Mouse (Mus musculus): ENCODE measurements around the gene G6pc3. TPM values are rescaled to one million over a fixed set of nuclear protein-coding genes. Genes with fewer than 3 reads are reported as not detected.

G6pc3 gene
- polyA plus RNA-seq, 1 experiment from 2014 or later, result 31.6 TPM

GRCm38 (mm10) chr11:102230006-102230741, 40.8 kb downstream of the G6pc3 start, which contains the start of gene Hdac5:
Gene Hdac5 (minus strand): TSS chr11:102230166.
- H3K9ac ChIP-seq, result peak within 1 kb of the TSS; percentile 97
- no peaks in the 10 kb centered on the region for H3K36me3 ChIP-seq
- peak; percentile 88 for ATAC-seq (ENCODE audit: low read depth)
- no peaks in the 10 kb centered on the region for H3K27me3 ChIP-seq
- H3K27ac ChIP-seq (replicated peaks), result peak within 1 kb of the TSS; percentile 95
- peak within 1 kb of the TSS; percentile 90 for H3K4me2 ChIP-seq
- H3K9me3 ChIP-seq, result no peaks in the 10 kb centered on the region
- peak within 1 kb of the TSS; percentile 81 for H3K4me3 ChIP-seq
- peaks cover 47% of the 10 kb centered on the region for H3K4me1 ChIP-seq (replicated peaks)
- WGBS, result under 1% methylated on average over 48 of the region's 49 CpGs

GRCm38 (mm10) chr11:102236022-102236421, 46.6 kb downstream of the G6pc3 start:
- H3K4me2 ChIP-seq, result no peak overlapping the region
- no peak overlapping the region for H3K27ac ChIP-seq (replicated peaks)
- no peaks in the 10 kb centered on the region for H3K36me3 ChIP-seq
- H3K4me1 ChIP-seq (replicated peaks), result no peaks in the 10 kb centered on the region
- no peaks in the 10 kb centered on the region for H3K9me3 ChIP-seq
- H3K27me3 ChIP-seq, result no peaks in the 10 kb centered on the region
- ATAC-seq (ENCODE audit: low read depth), result no peak
- no peak overlapping the region for H3K9ac ChIP-seq
- 72% methylated on average over 2 of the region's 2 CpGs for WGBS
- no peak overlapping the region for H3K4me3 ChIP-seq

- H3K9ac ChIP-seq, result no peak overlapping the region
- WGBS, result 88% methylated on average over 6 of the region's 6 CpGs
- ATAC-seq (ENCODE audit: low read depth), result no peak
Measured at GRCm38 (mm10) chr11:102240636-102241035, 51.2 kb downstream of the G6pc3 start.

GRCm38 (mm10) chr11:102241246-102241645, 51.8 kb downstream of the G6pc3 start:
- H3K4me3 ChIP-seq, result no peak overlapping the region
- no peaks in the 10 kb centered on the region for H3K27me3 ChIP-seq
- no peak overlapping the region for H3K27ac ChIP-seq (replicated peaks)
- 85% methylated on average over 5 of the region's 5 CpGs for WGBS
- H3K9ac ChIP-seq, result no peak overlapping the region
- H3K36me3 ChIP-seq, result no peaks in the 10 kb centered on the region
- no peak for ATAC-seq (ENCODE audit: low read depth)
- H3K4me1 ChIP-seq (replicated peaks), result peaks cover 21% of the 10 kb centered on the region
- no peaks in the 10 kb centered on the region for H3K9me3 ChIP-seq
- no peak overlapping the region for H3K4me2 ChIP-seq

More at GRCm38 (mm10) chr11:102240636-102241035, 51.2 kb downstream of the G6pc3 start:
- H3K27ac ChIP-seq (replicated peaks), result no peak overlapping the region
- no peak overlapping the region for H3K4me2 ChIP-seq
- H3K27me3 ChIP-seq, result no peaks in the 10 kb centered on the region
- H3K4me3 ChIP-seq, result no peak overlapping the region
- H3K9me3 ChIP-seq, result no peaks in the 10 kb centered on the region
- H3K4me1 ChIP-seq (replicated peaks), result peaks cover 15% of the 10 kb centered on the region
- H3K36me3 ChIP-seq, result no peaks in the 10 kb centered on the region

GRCm38 (mm10) chr11:102241874-102242273, 52.5 kb downstream of the G6pc3 start:
- 48% methylated on average over 5 of the region's 5 CpGs for WGBS
- no peak for ATAC-seq (ENCODE audit: low read depth)
- Histone ChIP-seq H3K27ac (replicated peaks) (no peak overlapping the region), H3K4me3 (no peak overlapping the region), H3K4me2 (no peak overlapping the region), H3K4me1 (replicated peaks) (peaks cover 24% of the 10 kb centered on the region), H3K36me3 (no peaks in the 10 kb centered on the region), H3K9ac (no peak overlapping the region), H3K27me3 (no peaks in the 10 kb centered on the region), H3K9me3 (no peaks in the 10 kb centered on the region)

Small RNA genes lying within 50 kb of the gene (microRNA-seq; reads per million reads assigned to microRNA genes)
- gene Mir8101, result 0.44 reads per million

Other genes with a start within 250 kb of the G6pc3 start
- 0.08 and 0.14 TPM in 2 replicates for gene Sost, start 222.6 kb upstream of the G6pc3 start, polyA plus RNA-seq (2015; fragmentation: Nextera tagmentation; extraction: Ambion mirVana)
- gene Cfap97d1, start 205.3 kb upstream of the G6pc3 start, polyA plus RNA-seq (2015; fragmentation: Nextera tagmentation; extraction: Ambion mirVana), result not detected in 2 replicates
- gene Dusp3, start 202.6 kb upstream of the G6pc3 start, polyA plus RNA-seq (2015; fragmentation: Nextera tagmentation; extraction: Ambion mirVana), result 19.7 and 20.2 TPM in 2 replicates
- gene Mpp3, start 161.2 kb upstream of the G6pc3 start, polyA plus RNA-seq (2015; fragmentation: Nextera tagmentation; extraction: Ambion mirVana), result 44.4 and 49.6 TPM in 2 replicates
- 0.45 and 0.65 TPM in 2 replicates for gene Cd300lg, start 148.1 kb upstream of the G6pc3 start, polyA plus RNA-seq (2015; fragmentation: Nextera tagmentation; extraction: Ambion mirVana)
- gene Mpp2, start 101.1 kb upstream of the G6pc3 start, polyA plus RNA-seq (2015; fragmentation: Nextera tagmentation; extraction: Ambion mirVana), result 25.8 and 26.5 TPM in 2 replicates
- gene Ppy, start 88.3 kb upstream of the G6pc3 start, polyA plus RNA-seq (2015; fragmentation: Nextera tagmentation; extraction: Ambion mirVana), result not detected in 2 replicates
- not detected in 2 replicates for gene Pyy, start 81.8 kb upstream of the G6pc3 start, polyA plus RNA-seq (2015; fragmentation: Nextera tagmentation; extraction: Ambion mirVana)
- not detected in 2 replicates for gene Nags, start 44.1 kb upstream of the G6pc3 start, polyA plus RNA-seq (2015; fragmentation: Nextera tagmentation; extraction: Ambion mirVana)
- 32.4 and 40.4 TPM in 2 replicates for gene Tmem101, start 33.2 kb upstream of the G6pc3 start, polyA plus RNA-seq (2015; fragmentation: Nextera tagmentation; extraction: Ambion mirVana)
- gene Lsm12, start 4.3 kb upstream of the G6pc3 start, polyA plus RNA-seq (2015; fragmentation: Nextera tagmentation; extraction: Ambion mirVana), result 112 and 116 TPM in 2 replicates
- gene Hdac5, start 40.5 kb downstream of the G6pc3 start, polyA plus RNA-seq (2015; fragmentation: Nextera tagmentation; extraction: Ambion mirVana), result 84.4 and 88.7 TPM in 2 replicates
- gene BC030867, start 59.3 kb downstream of the G6pc3 start, polyA plus RNA-seq (2015; fragmentation: Nextera tagmentation; extraction: Ambion mirVana), result 1.9 and 3.7 TPM in 2 replicates
- not detected in 2 replicates for gene Asb16, start 79.1 kb downstream of the G6pc3 start, polyA plus RNA-seq (2015; fragmentation: Nextera tagmentation; extraction: Ambion mirVana)
- gene Tmub2, start 95.3 kb downstream of the G6pc3 start, polyA plus RNA-seq (2015; fragmentation: Nextera tagmentation; extraction: Ambion mirVana), result 79.6 and 81.4 TPM in 2 replicates
- gene Atxn7l3, start 107.0 kb downstream of the G6pc3 start, polyA plus RNA-seq (2015; fragmentation: Nextera tagmentation; extraction: Ambion mirVana), result 26.7 and 30.6 TPM in 2 replicates
- gene Ubtf, start 130.1 kb downstream of the G6pc3 start, polyA plus RNA-seq (2015; fragmentation: Nextera tagmentation; extraction: Ambion mirVana), result 78.2 and 83.9 TPM in 2 replicates
- 4.2 and 4.9 TPM in 2 replicates for gene Slc4a1, start 176.6 kb downstream of the G6pc3 start, polyA plus RNA-seq (2015; fragmentation: Nextera tagmentation; extraction: Ambion mirVana)
- 156 and 161 TPM in 2 replicates for gene Rundc3a, start 203.8 kb downstream of the G6pc3 start, polyA plus RNA-seq (2015; fragmentation: Nextera tagmentation; extraction: Ambion mirVana)
- 154 TPM in 2 replicates for gene Slc25a39, start 218.3 kb downstream of the G6pc3 start, polyA plus RNA-seq (2015; fragmentation: Nextera tagmentation; extraction: Ambion mirVana)
- 83.3 and 88.6 TPM in 2 replicates for gene Grn, start 240.7 kb downstream of the G6pc3 start, polyA plus RNA-seq (2015; fragmentation: Nextera tagmentation; extraction: Ambion mirVana)

Data from neural tube, embryonic 13.5 days (tissue).